ENCODE assay signal across 23 mouse cellular contexts in the genomic region with DNA sequence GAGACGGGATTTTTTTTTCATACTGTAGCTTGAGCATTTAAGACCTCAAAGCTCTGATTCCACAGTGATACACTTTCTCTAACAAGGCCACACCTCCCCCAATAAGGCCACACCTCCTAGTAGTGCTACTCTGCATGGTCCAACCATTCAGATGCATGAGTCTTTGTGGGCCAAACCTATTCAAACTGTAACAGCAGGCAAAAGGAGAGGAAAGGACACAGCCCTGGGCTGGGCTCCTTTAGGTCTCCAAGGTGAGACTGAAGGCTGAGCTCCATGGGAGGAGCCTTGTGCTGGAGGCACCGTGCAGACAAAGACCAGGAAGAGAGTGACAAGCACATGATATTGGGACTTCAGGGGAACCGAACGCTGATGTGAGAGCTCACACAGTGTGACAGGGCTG.
DNase-seq lines count a peak whose midpoint lies in the region; TF ChIP-seq lines count a peak whose summit lies in the region.
"Had no signal": no experiment of that assay in that cellular context is flagged by ENCODE, and none has a peak within 500 bp of the region (broad histone marks: within the 10 kb centered on the region; RNA-seq: fewer than 3 reads in every experiment).

No protein-coding gene starts in this region.

- no peaks in the 10 kb centered on the region for H3K36me3 ChIP-seq in E14TG2a.4 (ENCODE audit: insufficient read depth, low read length)
- H3K36me3 ChIP-seq: embryonic facial prominence, embryonic 13.5 days; embryonic facial prominence, embryonic 15.5 days; G1E had no signal

- peaks cover 57% of the 10 kb centered on the region for H3K27me3 ChIP-seq in E14TG2a.4 (ENCODE audit: insufficient read depth, low read length)
- H3K27me3 ChIP-seq: embryonic facial prominence, embryonic 15.5 days; forebrain, embryonic 12.5 days had no signal

- no peaks in the 10 kb centered on the region for H3K9me3 ChIP-seq in E14TG2a.4 (ENCODE audit: low read length)
- H3K9me3 ChIP-seq: embryonic facial prominence, embryonic 13.5 days; embryonic facial prominence, embryonic 15.5 days; forebrain, embryonic 10.5 days; forebrain, embryonic 12.5 days; G1E had no signal

- H3K4me1 ChIP-seq in E14TG2a.4 (replicated peaks; ENCODE audit: low read depth, low read length), result peaks cover 46% of the 10 kb centered on the region
- H3K4me1 ChIP-seq: embryonic facial prominence, embryonic 13.5 days; embryonic facial prominence, embryonic 15.5 days; forebrain, embryonic 10.5 days; forebrain, embryonic 12.5 days had no signal

- TF ChIP-seq CTCF in E14TG2a.4 (conservative IDR thresholded peaks at IDR 0.05; ENCODE audit: low read length), result no peak
- no peak for TF ChIP-seq CTCF in layer of hippocampus, adult 2 months (conservative IDR thresholded peaks at IDR 0.05)

- no peak overlapping the region for H3K27ac ChIP-seq in layer of hippocampus, adult 2 months
- H3K27ac ChIP-seq: embryonic facial prominence, embryonic 13.5 days; embryonic facial prominence, embryonic 15.5 days; forebrain, embryonic 10.5 days; forebrain, embryonic 12.5 days had no signal

- DNase-seq in ES-CJ7 (ENCODE audit: low read depth, low spot score) (peak; percentile 90), R1 (ENCODE audit: low read depth, low spot score) (peak; percentile 92)
- no peak for DNase-seq in urinary bladder, postnatal 10 days (ENCODE audit: low spot score)
- DNase-seq in natural killer cell, adult 2 months (ENCODE audit: low spot score in 2 of 2), result no peak
- DNase-seq in layer of hippocampus, adult 2 months (ENCODE audit: low spot score in 2 of 2), result no peak
- DNase-seq: adrenal gland, adult 2 months; adrenal gland, postnatal 10 days; adrenal gland, postnatal 25 days; B cell, adult 2 months; cerebellum, adult 11 months; cerebellum, adult 18-20 months; cerebellum, adult 8-10 months; cerebellum, adult 9-11 months; cerebellum, postnatal 14 days; cerebellum, postnatal 36 days; embryo, embryonic 11 days had no signal

- 0 out of 2 replicates have a peak overlapping the region, but pooled peaks have one; percentile 7 for H3K4me3 ChIP-seq in E14TG2a.4 (replicated peaks; ENCODE audit: low read length)
- no peak overlapping the region for H3K4me3 ChIP-seq in layer of hippocampus, adult 2 months
- H3K4me3 ChIP-seq: embryonic facial prominence, embryonic 13.5 days; embryonic facial prominence, embryonic 15.5 days; erythroblast, embryonic 14.5 days; forebrain, embryonic 10.5 days; forebrain, embryonic 12.5 days had no signal

Comparison
In these comparisons a context has a peak if more than half of its experiments do, and no peak if none do; other contexts are left out.
1. DNase-seq: peak in ES-CJ7 (single experiment) and R1 (single experiment); none in urinary bladder, postnatal 10 days (single experiment), natural killer cell, adult 2 months (0 of 2) and layer of hippocampus, adult 2 months (0 of 2).